Mouse (Mus musculus): ENCODE results near the gene Gatad2a. TPM values are rescaled to one million over a fixed set of nuclear protein-coding genes. Genes with fewer than 3 reads are reported as not detected.
A peak's percentile ranks its signal among the peaks of the same experiment; 100 is the strongest.

The Gatad2a gene
- polyA plus RNA-seq, 1 experiment from 2014 or later, result 92.4 TPM

DNA sequence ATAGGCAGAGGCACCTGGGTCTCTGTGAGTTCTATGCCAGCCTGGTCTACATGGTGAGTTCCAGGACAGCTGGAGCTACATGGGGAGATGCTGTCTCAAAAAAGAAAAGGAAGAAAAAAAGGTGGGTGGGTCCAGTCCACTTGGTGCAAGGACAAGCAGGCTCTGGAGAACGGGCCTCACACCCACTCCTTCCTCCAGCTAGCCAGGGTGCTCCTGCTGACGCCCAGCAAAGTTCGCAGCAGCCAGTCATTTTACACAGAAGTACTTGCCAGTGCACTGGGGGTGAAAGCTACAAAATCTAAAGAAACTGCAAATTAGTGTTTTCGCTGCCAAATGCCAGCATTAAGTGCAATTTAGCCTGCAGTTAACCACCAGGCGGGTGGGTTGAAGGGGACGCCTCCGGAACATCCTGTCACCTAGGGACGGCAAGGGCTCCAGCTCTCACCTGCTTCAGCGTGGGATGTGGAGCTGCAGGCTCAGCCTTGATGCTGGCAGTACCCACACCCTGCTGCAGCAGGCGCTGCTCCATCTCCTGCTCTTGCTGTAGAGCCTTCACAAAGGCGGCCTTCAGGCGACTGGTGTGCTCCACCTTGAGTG is 83.6 kb downstream of the Gatad2a start:
- WGBS, result 85% methylated on average over 12 of the region's 12 CpGs
- TF ChIP-seq CTCF (IDR thresholded peaks at IDR 0.05; ENCODE audit: low read depth), result no peak
- ATAC-seq (ENCODE audit: insufficient read depth) (no peak), DNase-seq (no peak)
- H3K9ac ChIP-seq, result no peak overlapping the region
- no peak overlapping the region for H3K4me3 ChIP-seq (ENCODE audit: low read depth, low read length)
- no peak overlapping the region for H3K4me2 ChIP-seq
- H3K4me1 ChIP-seq (ENCODE audit: insufficient read depth), result no peaks in the 10 kb centered on the region
- H3K27ac ChIP-seq (ENCODE audit: low read depth), result no peak overlapping the region
- peaks cover 99% of the 10 kb centered on the region for H3K36me3 ChIP-seq (ENCODE audit: insufficient read depth)
- H3K27me3 ChIP-seq (ENCODE audit: insufficient read depth, low read length), result no peaks in the 10 kb centered on the region
- no peaks in the 10 kb centered on the region for H3K9me3 ChIP-seq (ENCODE audit: low read depth, low read length)

DNA sequence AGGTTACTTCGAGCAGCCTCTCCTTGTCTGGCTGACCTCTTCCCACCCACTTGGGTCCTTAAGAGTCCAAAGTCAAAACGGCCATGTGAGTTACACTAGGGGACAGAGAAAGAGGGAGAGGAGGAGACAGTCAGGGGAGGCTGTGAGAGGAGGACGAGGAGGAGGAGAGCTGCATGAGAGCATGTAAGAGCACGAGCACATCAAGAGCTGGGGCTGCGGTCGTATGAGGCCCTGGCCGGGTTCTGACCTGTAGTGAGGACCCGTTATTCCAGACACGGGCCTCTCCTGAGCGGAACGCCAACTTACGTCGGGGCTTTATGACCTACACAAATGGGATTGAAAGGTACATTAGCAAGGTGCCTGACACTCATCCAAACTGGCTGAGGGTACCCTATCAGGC is 84.3 kb downstream of the Gatad2a start:
- no peaks in the 10 kb centered on the region for H3K9me3 ChIP-seq (ENCODE audit: low read depth, low read length)
- TF ChIP-seq CTCF (IDR thresholded peaks at IDR 0.05; ENCODE audit: low read depth), result no peak
- H3K4me2 ChIP-seq, result no peak overlapping the region
- no peak overlapping the region for H3K27ac ChIP-seq (ENCODE audit: low read depth)
- H3K36me3 ChIP-seq (ENCODE audit: insufficient read depth), result peaks cover 94% of the 10 kb centered on the region
- H3K9ac ChIP-seq, result no peak overlapping the region
- H3K27me3 ChIP-seq (ENCODE audit: insufficient read depth, low read length), result no peaks in the 10 kb centered on the region
- 89% methylated on average over 13 of the region's 13 CpGs for WGBS
- DNase-seq (no peak), ATAC-seq (ENCODE audit: insufficient read depth) (no peak)
- no peak overlapping the region for H3K4me3 ChIP-seq (ENCODE audit: low read depth, low read length)
- H3K4me1 ChIP-seq (ENCODE audit: insufficient read depth), result no peaks in the 10 kb centered on the region

DNA sequence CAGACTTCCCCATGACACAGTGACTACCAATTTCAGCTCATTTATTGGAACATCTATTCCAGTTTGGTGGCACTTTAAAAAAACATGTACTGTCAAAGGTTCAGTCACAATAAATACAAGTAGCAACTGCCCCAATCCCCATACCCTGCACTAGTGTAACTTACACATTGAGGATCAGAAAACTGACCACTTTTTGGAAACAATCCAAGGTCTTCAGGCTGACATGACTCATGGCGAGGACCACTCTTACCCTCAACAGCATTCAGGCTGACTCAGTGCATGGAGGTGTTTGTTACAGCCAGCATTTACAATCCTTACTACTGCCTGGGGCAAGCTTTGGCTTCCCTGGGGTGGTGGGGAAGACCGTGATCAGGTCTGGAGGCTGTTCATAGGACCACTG is 89.1 kb downstream of the Gatad2a start:
- H3K36me3 ChIP-seq (ENCODE audit: insufficient read depth), result peaks cover 47% of the 10 kb centered on the region
- H3K4me1 ChIP-seq (ENCODE audit: insufficient read depth), result no peaks in the 10 kb centered on the region
- WGBS, result 72% methylated on average over 2 of the region's 2 CpGs
- ATAC-seq (ENCODE audit: insufficient read depth) (no peak), DNase-seq (no peak)
- TF ChIP-seq CTCF (IDR thresholded peaks at IDR 0.05; ENCODE audit: low read depth), result no peak
- H3K27me3 ChIP-seq (ENCODE audit: insufficient read depth, low read length), result no peaks in the 10 kb centered on the region
- no peak overlapping the region for H3K4me3 ChIP-seq (ENCODE audit: low read depth, low read length)
- H3K9ac ChIP-seq, result no peak overlapping the region
- H3K27ac ChIP-seq (ENCODE audit: low read depth), result no peak overlapping the region
- H3K9me3 ChIP-seq (ENCODE audit: low read depth, low read length), result no peaks in the 10 kb centered on the region
- no peak overlapping the region for H3K4me2 ChIP-seq

- Histone ChIP-seq H3K4me2 (no peak overlapping the region), H3K9ac (no peak overlapping the region), H3K4me3 (ENCODE audit: low read depth, low read length) (no peak overlapping the region), H3K27ac (ENCODE audit: low read depth) (no peak overlapping the region), H3K27me3 (ENCODE audit: insufficient read depth, low read length) (no peaks in the 10 kb centered on the region), H3K4me1 (ENCODE audit: insufficient read depth) (no peaks in the 10 kb centered on the region), H3K36me3 (ENCODE audit: insufficient read depth) (peaks cover 38% of the 10 kb centered on the region), H3K9me3 (ENCODE audit: low read depth, low read length) (no peaks in the 10 kb centered on the region)
- no peak for DNase-seq
- 83% methylated on average over 2 of the region's 2 CpGs for WGBS
- TF ChIP-seq CTCF (IDR thresholded peaks at IDR 0.05; ENCODE audit: low read depth), result no peak
- ATAC-seq (ENCODE audit: insufficient read depth), result no peak
Observed at GRCm38 (mm10) chr8:69906260-69906659, 89.9 kb downstream of the Gatad2a start.

DNA sequence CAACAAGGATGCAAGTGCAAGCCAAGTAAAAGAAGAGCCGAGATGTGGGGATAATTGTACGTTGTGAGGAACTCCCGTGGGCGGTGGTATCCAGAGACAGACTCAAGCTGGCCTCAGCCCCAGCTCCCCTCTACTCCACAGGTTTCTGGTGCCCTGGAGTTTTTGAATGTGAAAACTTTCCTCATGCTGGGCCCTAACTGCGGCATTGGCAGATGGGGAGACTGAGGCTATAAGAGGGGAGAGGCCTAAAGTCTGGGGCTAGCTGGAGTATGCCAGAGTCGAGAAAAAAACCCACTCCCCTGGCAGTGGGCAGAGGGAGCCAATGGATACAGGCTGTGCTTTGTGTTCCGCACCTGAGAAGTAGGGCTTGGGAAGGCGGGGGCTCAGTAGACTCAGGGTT is 92.1 kb downstream of the Gatad2a start:
- ATAC-seq (ENCODE audit: insufficient read depth), result no peak
- Histone ChIP-seq H3K9me3 (ENCODE audit: low read depth, low read length) (no peaks in the 10 kb centered on the region), H3K36me3 (ENCODE audit: insufficient read depth) (peaks cover 17% of the 10 kb centered on the region), H3K27me3 (ENCODE audit: insufficient read depth, low read length) (no peaks in the 10 kb centered on the region), H3K27ac (ENCODE audit: low read depth) (no peak overlapping the region), H3K9ac (0 out of 2 replicates have a peak overlapping the region, but pooled peaks have one; percentile 27), H3K4me1 (ENCODE audit: insufficient read depth) (peaks cover 6% of the 10 kb centered on the region), H3K4me2 (peak overlapping the region; percentile 94), H3K4me3 (ENCODE audit: low read depth, low read length) (no peak overlapping the region)
- WGBS, result 69% methylated on average over 8 of the region's 8 CpGs
- DNase-seq, result no peak
- no peak for TF ChIP-seq CTCF (IDR thresholded peaks at IDR 0.05; ENCODE audit: low read depth)

- Histone ChIP-seq H3K4me1 (ENCODE audit: insufficient read depth) (peaks cover 6% of the 10 kb centered on the region), H3K4me3 (ENCODE audit: low read depth, low read length) (peak overlapping the region; percentile 72), H3K27ac (ENCODE audit: low read depth) (peak overlapping the region; percentile 92), H3K9ac (peak overlapping the region; percentile 75), H3K4me2 (peak overlapping the region; percentile 94), H3K9me3 (ENCODE audit: low read depth, low read length) (no peaks in the 10 kb centered on the region), H3K27me3 (ENCODE audit: insufficient read depth, low read length) (no peaks in the 10 kb centered on the region), H3K36me3 (ENCODE audit: insufficient read depth) (peaks cover 14% of the 10 kb centered on the region; the same call in 1 of the 2 replicates)
- WGBS, result under 1% methylated on average over 45 of the region's 45 CpGs
- DNase-seq, result peak; percentile 100
- no peak for TF ChIP-seq CTCF (IDR thresholded peaks at IDR 0.05; ENCODE audit: low read depth)
- peak; percentile 87 for ATAC-seq (ENCODE audit: insufficient read depth)
Observed at GRCm38 (mm10) chr8:69903063-69903542, 93.1 kb downstream of the Gatad2a start.

- ATAC-seq (ENCODE audit: insufficient read depth) (peak; percentile 45), DNase-seq (peak; percentile 44)
- Histone ChIP-seq H3K9me3 (ENCODE audit: low read depth, low read length) (no peaks in the 10 kb centered on the region), H3K27ac (ENCODE audit: low read depth) (peak within 1 kb of the TSS; percentile 92), H3K36me3 (ENCODE audit: insufficient read depth) (peaks cover 12% of the 10 kb centered on the region; the same call in 1 of the 2 replicates), H3K4me1 (ENCODE audit: insufficient read depth) (peaks cover 6% of the 10 kb centered on the region), H3K4me3 (ENCODE audit: low read depth, low read length) (peak within 1 kb of the TSS; percentile 72), H3K4me2 (peak within 1 kb of the TSS; percentile 94), H3K9ac (peak within 1 kb of the TSS; percentile 75), H3K27me3 (ENCODE audit: insufficient read depth, low read length) (no peaks in the 10 kb centered on the region)
- TF ChIP-seq CTCF (IDR thresholded peaks at IDR 0.05; ENCODE audit: low read depth), result peak; percentile 26; the same call in 1 of the 2 replicates
- 5% methylated on average over 89 of the region's 89 CpGs for WGBS
Observed at GRCm38 (mm10) chr8:69902163-69903062, 93.8 kb downstream of the Gatad2a start, which contains the start of the genes Tssk6, Ndufa13 and Yjefn3. Gene Tssk6, plus strand, starts transcription at chr8:69902184. Gene Ndufa13, minus strand, starts transcription at chr8:69902558. Gene Yjefn3, minus strand, starts transcription at chr8:69902712.

All from lung, embryonic 14.5 days (tissue).